Comparison of ENCODE assay signal across 10 mouse cellular contexts in the genomic region with DNA sequence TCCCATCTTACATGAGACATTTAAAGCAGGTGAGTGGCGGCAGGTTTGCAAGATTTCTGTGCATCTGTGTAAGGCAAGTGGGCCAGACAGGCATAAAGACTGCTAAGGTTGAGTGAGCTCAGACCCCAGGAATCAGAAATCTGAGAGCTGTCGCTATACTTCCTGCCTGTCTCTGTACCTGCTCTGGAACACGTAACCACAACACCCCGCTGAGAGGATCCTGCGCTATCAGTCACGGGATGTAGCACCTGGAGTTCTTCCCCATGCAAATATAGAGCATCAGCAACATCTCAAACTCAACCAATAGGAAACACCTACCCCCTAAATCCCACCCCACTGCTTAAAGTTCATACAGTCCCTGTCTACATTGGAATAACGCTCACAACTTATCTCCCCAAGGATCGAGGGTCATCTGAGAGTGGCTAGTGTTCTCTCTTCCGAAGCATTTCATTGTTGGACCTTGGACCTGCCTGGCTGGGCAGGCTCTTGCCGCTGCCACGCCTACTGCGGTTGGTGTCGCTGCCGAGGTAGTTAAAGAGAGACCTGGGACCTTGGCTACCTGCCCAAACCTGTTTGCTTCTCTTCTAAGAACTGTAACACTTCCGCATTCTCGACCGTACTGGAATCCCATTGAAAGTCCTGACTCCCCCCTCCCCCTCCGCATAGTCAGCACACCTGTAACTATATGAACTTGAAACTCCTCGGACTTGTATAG. TPM values are rescaled to one million over a fixed set of nuclear protein-coding genes. Genes with fewer than 3 reads are reported as not detected.
DNase-seq lines count a peak whose midpoint lies in the region; ATAC-seq and TF ChIP-seq lines count a peak whose summit lies in the region.
"Had no signal": no experiment of that assay in that cellular context is flagged by ENCODE, and none has a peak within 500 bp of the region (broad histone marks: within the 10 kb centered on the region; RNA-seq: fewer than 3 reads in every experiment).

No protein-coding gene starts in this region.

- no peak overlapping the region for H3K9ac ChIP-seq in midbrain, embryonic 16.5 days (ENCODE audit: low read depth, low read length)

- H3K4me3 ChIP-seq in kidney, adult 2 months (ENCODE audit: insufficient read depth, low read depth, low read length): peak overlapping the region; percentile 4; the same call in 1 of the 2 replicates
- H3K4me3 ChIP-seq in lung, adult 2 months (replicated peaks; ENCODE audit: extremely low read depth, low read depth, low read length): no peak overlapping the region
- no peak overlapping the region for H3K4me3 ChIP-seq in midbrain, embryonic 16.5 days (ENCODE audit: low read depth, low read length)
- H3K4me3 ChIP-seq: heart, adult 2 months had no signal

- ATAC-seq in midbrain, embryonic 16.5 days: no peak

- DNase-seq in adrenal gland, postnatal 14 days: peak; percentile 51
- DNase-seq in adrenal gland, adult 18-20 months (ENCODE audit: low spot score in 2 of 2): no peak
- DNase-seq in embryo, embryonic 10.5 days (ENCODE audit: low spot score): peak; percentile 24
- DNase-seq in kidney, adult 2 months: peak; percentile 98
- DNase-seq in lung, adult 2 months: peak; percentile 70
- DNase-seq in testis, postnatal 10 days (ENCODE audit: low spot score): peak; percentile 63
- DNase-seq in layer of hippocampus, adult 11-12 months (ENCODE audit: low spot score): no peak

- no peaks in the 10 kb centered on the region for H3K9me3 ChIP-seq in midbrain, embryonic 16.5 days (replicated peaks; ENCODE audit: control insufficient read depth, low read length, poor library complexity, severe bottlenecking)

- no peaks in the 10 kb centered on the region for H3K27me3 ChIP-seq in kidney, adult 2 months (replicated peaks; ENCODE audit: control insufficient read depth, insufficient read depth, low read length)
- peaks cover 5% of the 10 kb centered on the region; the same call in 1 of the 2 replicates for H3K27me3 ChIP-seq in midbrain, embryonic 16.5 days (ENCODE audit: control insufficient read depth, insufficient read depth, low read depth, low read length)

- no peak for TF ChIP-seq CTCF in kidney, adult 2 months (conservative IDR thresholded peaks at IDR 0.05; ENCODE audit: insufficient read depth, insufficient read length, low read depth, low read length)
- no peak for TF ChIP-seq CTCF in lung, adult 2 months (IDR thresholded peaks at IDR 0.05; ENCODE audit: insufficient read depth, low read length)

- peak overlapping the region; percentile 64 for H3K27ac ChIP-seq in kidney, adult 2 months (ENCODE audit: insufficient read depth, low read depth, low read length)
- H3K27ac ChIP-seq in midbrain, embryonic 16.5 days (ENCODE audit: low read length): no peak overlapping the region
- H3K27ac ChIP-seq: heart, adult 2 months had no signal

- no peak overlapping the region; the same call in 1 of the 2 replicates for H3K4me2 ChIP-seq in midbrain, embryonic 16.5 days (ENCODE audit: low read length)

- no peaks in the 10 kb centered on the region for H3K36me3 ChIP-seq in kidney, adult 2 months (ENCODE audit: control insufficient read depth, insufficient read depth, low read length)
- H3K36me3 ChIP-seq in midbrain, embryonic 16.5 days (ENCODE audit: control insufficient read depth, insufficient read depth, low read length): no peaks in the 10 kb centered on the region

- WGBS in kidney, adult 2 months: 10% methylated on average over 19 of the region's 19 CpGs
- 10% methylated on average over 19 of the region's 19 CpGs for WGBS in lung, adult 2 months
- WGBS in midbrain, embryonic 16.5 days: 22% methylated on average over 19 of the region's 19 CpGs

- no peak for TF ChIP-seq POLR2A in kidney, adult 2 months (IDR thresholded peaks at IDR 0.05; ENCODE audit: low read depth, low read length)
- no peak for TF ChIP-seq POLR2A in lung, adult 2 months (IDR thresholded peaks at IDR 0.05; ENCODE audit: borderline replicate concordance, extremely low read depth, low read depth, low read length)

- peaks cover 8% of the 10 kb centered on the region; the same call in 1 of the 2 replicates for H3K4me1 ChIP-seq in kidney, adult 2 months (ENCODE audit: control insufficient read depth, insufficient read depth, low read length)
- no peaks in the 10 kb centered on the region; the same call in 1 of the 2 replicates for H3K4me1 ChIP-seq in lung, adult 2 months (ENCODE audit: control insufficient read depth, insufficient read depth, low read length)
- H3K4me1 ChIP-seq in midbrain, embryonic 16.5 days (ENCODE audit: control insufficient read depth, insufficient read depth, low read length): peaks cover 2% of the 10 kb centered on the region; the same call in 1 of the 2 replicates

RNA-seq across cellular contexts. Expression of a gene that starts 7.7 kb away (rescaled TPM):
- total RNA-seq in adrenal gland, postnatal 14 days (2021): 321 and 322 TPM in 2 replicates
- 100 to 1,000 TPM; 471 to 498 TPM for total RNA-seq in adrenal gland, adult 18-20 months (2021)
- polyA plus RNA-seq in kidney, adult 2 months (2012; rRNA removed): 34.4 and 68.9 TPM in 2 replicates
- 13.0 and 25.8 TPM in 2 replicates for polyA plus RNA-seq in lung, adult 2 months (2012; rRNA removed)
- polyA plus RNA-seq in midbrain, embryonic 16.5 days (2015; fragmentation: Nextera tagmentation; extraction: Ambion mirVana): 1,072 and 1,120 TPM in 2 replicates

RNA-seq across cellular contexts. Expression of a gene that starts 10.3 kb away (rescaled TPM):
- total RNA-seq in adrenal gland, postnatal 14 days (2021): not detected in 2 replicates
- not detected for total RNA-seq in adrenal gland, adult 18-20 months (2021)
- polyA plus RNA-seq in kidney, adult 2 months (2012; rRNA removed): not detected in 2 replicates
- not detected in 2 replicates for polyA plus RNA-seq in lung, adult 2 months (2012; rRNA removed)
- polyA plus RNA-seq in midbrain, embryonic 16.5 days (2015; fragmentation: Nextera tagmentation; extraction: Ambion mirVana): not detected in 2 replicates
- total RNA-seq: heart, adult 2 months had no signal
- polyA plus RNA-seq: C2C12; heart, adult 2 months had no signal

RNA-seq across cellular contexts. Expression of a gene that starts 58.7 kb away (rescaled TPM):
- 41.6 and 78.5 TPM in 2 replicates for total RNA-seq in adrenal gland, postnatal 14 days (2021)
- total RNA-seq in adrenal gland, adult 18-20 months (2021): 10 to 100 TPM; 35.1 to 46.9 TPM
- polyA plus RNA-seq in kidney, adult 2 months (2012; rRNA removed): 2.1 and 13.2 TPM in 2 replicates
- polyA plus RNA-seq in lung, adult 2 months (2012; rRNA removed): 26.8 and 30.2 TPM in 2 replicates
- 2.3 and 3.2 TPM in 2 replicates for polyA plus RNA-seq in midbrain, embryonic 16.5 days (2015; fragmentation: Nextera tagmentation; extraction: Ambion mirVana)

Comparison
In these comparisons a context has a peak if more than half of its experiments do, and no peak if none do; other contexts are left out.
1. DNase-seq: peak in adrenal gland, postnatal 14 days (single experiment), embryo, embryonic 10.5 days (single experiment), kidney, adult 2 months (single experiment), lung, adult 2 months (single experiment) and testis, postnatal 10 days (single experiment); none in adrenal gland, adult 18-20 months (0 of 2) and layer of hippocampus, adult 11-12 months (single experiment).
2. RNA of a gene that starts 7.7 kb away (polyA plus RNA-seq): 1,072 to 1,120 TPM in midbrain, embryonic 16.5 days; 34.4 to 68.9 TPM in kidney, adult 2 months and 13.0 to 25.8 TPM in lung, adult 2 months; every median in the first group is over 10 times any median in the second.